In genomic region chr5:120332030-120332429, GRCm38 (mm10) we compare ENCODE assay signal across 9 mouse cellular contexts.
DNase-seq lines count a peak whose midpoint lies in the region; ATAC-seq and TF ChIP-seq lines count a peak whose summit lies in the region.
"Had no signal": no experiment of that assay in that cellular context is flagged by ENCODE, and none has a peak within 500 bp of the region (broad histone marks: within the 10 kb centered on the region; RNA-seq: fewer than 3 reads in every experiment).

No protein-coding gene starts in this region.

- no peak overlapping the region for H3K4me3 ChIP-seq in embryonic facial prominence, embryonic 13.5 days
- no peak overlapping the region for H3K4me3 ChIP-seq in embryonic facial prominence, embryonic 10.5 days
- no peak overlapping the region for H3K4me3 ChIP-seq in midbrain, postnatal 0 days (ENCODE audit: low read depth, low read length)
- no peak overlapping the region for H3K4me3 ChIP-seq in midbrain, embryonic 16.5 days (ENCODE audit: low read depth, low read length)
- no peak overlapping the region for H3K4me3 ChIP-seq in kidney, embryonic 14.5 days (ENCODE audit: low read length)
- H3K4me3 ChIP-seq in midbrain, embryonic 13.5 days (replicated peaks): no peak overlapping the region
- H3K4me3 ChIP-seq: limb, embryonic 13.5 days had no signal

- no peak overlapping the region for H3K9ac ChIP-seq in embryonic facial prominence, embryonic 13.5 days
- H3K9ac ChIP-seq in midbrain, postnatal 0 days (replicated peaks; ENCODE audit: low read length, poor library complexity, severe bottlenecking): no peak overlapping the region
- no peak overlapping the region for H3K9ac ChIP-seq in midbrain, embryonic 16.5 days (ENCODE audit: low read depth, low read length)
- no peak overlapping the region for H3K9ac ChIP-seq in kidney, embryonic 14.5 days (ENCODE audit: low read depth, low read length)
- no peak overlapping the region for H3K9ac ChIP-seq in midbrain, embryonic 13.5 days (replicated peaks)
- H3K9ac ChIP-seq: limb, embryonic 13.5 days had no signal

- DNase-seq in embryonic facial prominence, embryonic 10.5 days (ENCODE audit: low spot score): no peak
- DNase-seq in midbrain, postnatal 0 days (ENCODE audit: low spot score): peak; percentile 57
- peak; percentile 33 for DNase-seq in right cerebral cortex, postnatal 4 days
- DNase-seq in urinary bladder, postnatal 36 days (ENCODE audit: low spot score in 2 of 2): no peak

- H3K4me2 ChIP-seq in embryonic facial prominence, embryonic 13.5 days: no peak overlapping the region
- H3K4me2 ChIP-seq in midbrain, postnatal 0 days (ENCODE audit: low read depth, low read length, poor library complexity, severe bottlenecking): no peak overlapping the region
- H3K4me2 ChIP-seq in midbrain, embryonic 16.5 days (ENCODE audit: low read length): no peak overlapping the region
- H3K4me2 ChIP-seq in kidney, embryonic 14.5 days (replicated peaks; ENCODE audit: low read depth, low read length): no peak overlapping the region
- H3K4me2 ChIP-seq in midbrain, embryonic 13.5 days (replicated peaks): no peak overlapping the region
- H3K4me2 ChIP-seq: limb, embryonic 13.5 days had no signal

- H3K27ac ChIP-seq in embryonic facial prominence, embryonic 13.5 days: no peak overlapping the region
- no peak overlapping the region for H3K27ac ChIP-seq in embryonic facial prominence, embryonic 10.5 days (replicated peaks)
- H3K27ac ChIP-seq in midbrain, postnatal 0 days (ENCODE audit: low read depth, low read length): no peak overlapping the region
- H3K27ac ChIP-seq in midbrain, embryonic 16.5 days (ENCODE audit: low read length): no peak overlapping the region
- H3K27ac ChIP-seq in kidney, embryonic 14.5 days (ENCODE audit: low read depth, low read length): no peak overlapping the region
- H3K27ac ChIP-seq in midbrain, embryonic 13.5 days: no peak overlapping the region
- H3K27ac ChIP-seq: limb, embryonic 13.5 days had no signal

- H3K27me3 ChIP-seq in embryonic facial prominence, embryonic 13.5 days: peaks cover 37% of the 10 kb centered on the region
- H3K27me3 ChIP-seq in embryonic facial prominence, embryonic 10.5 days (replicated peaks; ENCODE audit: low read depth, poor library complexity, severe bottlenecking): peaks cover 29% of the 10 kb centered on the region
- H3K27me3 ChIP-seq in midbrain, postnatal 0 days (ENCODE audit: insufficient read depth, low read length): no peaks in the 10 kb centered on the region; the same call in 1 of the 2 replicates
- no peaks in the 10 kb centered on the region for H3K27me3 ChIP-seq in midbrain, embryonic 16.5 days (ENCODE audit: control insufficient read depth, insufficient read depth, low read depth, low read length)
- H3K27me3 ChIP-seq in kidney, embryonic 14.5 days (ENCODE audit: control insufficient read depth, insufficient read depth, low read length): no peaks in the 10 kb centered on the region; the same call in 1 of the 2 replicates
- peaks cover 43% of the 10 kb centered on the region for H3K27me3 ChIP-seq in midbrain, embryonic 13.5 days

- 0 out of 2 replicates have a peak, but pooled peaks cover 4% of the 10 kb centered on the region for H3K4me1 ChIP-seq in embryonic facial prominence, embryonic 13.5 days
- H3K4me1 ChIP-seq in embryonic facial prominence, embryonic 10.5 days: peaks cover 6% of the 10 kb centered on the region
- H3K4me1 ChIP-seq in midbrain, postnatal 0 days (ENCODE audit: insufficient read depth, low read length): no peaks in the 10 kb centered on the region
- H3K4me1 ChIP-seq in midbrain, embryonic 16.5 days (ENCODE audit: control insufficient read depth, insufficient read depth, low read length): no peaks in the 10 kb centered on the region
- H3K4me1 ChIP-seq in kidney, embryonic 14.5 days (ENCODE audit: control insufficient read depth, insufficient read depth, low read length): peaks cover 5% of the 10 kb centered on the region; the same call in 1 of the 2 replicates
- H3K4me1 ChIP-seq in midbrain, embryonic 13.5 days (replicated peaks): no peaks in the 10 kb centered on the region
- H3K4me1 ChIP-seq: limb, embryonic 13.5 days had no signal

- no peaks in the 10 kb centered on the region for H3K9me3 ChIP-seq in embryonic facial prominence, embryonic 13.5 days
- no peaks in the 10 kb centered on the region for H3K9me3 ChIP-seq in embryonic facial prominence, embryonic 10.5 days
- no peaks in the 10 kb centered on the region for H3K9me3 ChIP-seq in midbrain, postnatal 0 days (ENCODE audit: low read length)
- H3K9me3 ChIP-seq in midbrain, embryonic 16.5 days (replicated peaks; ENCODE audit: control insufficient read depth, low read length, poor library complexity, severe bottlenecking): no peaks in the 10 kb centered on the region
- H3K9me3 ChIP-seq in kidney, embryonic 14.5 days (ENCODE audit: control insufficient read depth, low read length): no peaks in the 10 kb centered on the region
- H3K9me3 ChIP-seq in midbrain, embryonic 13.5 days: no peaks in the 10 kb centered on the region
- H3K9me3 ChIP-seq: limb, embryonic 13.5 days had no signal

- WGBS in embryonic facial prominence, embryonic 13.5 days: 76% methylated on average over 14 of the region's 14 CpGs
- 91% methylated on average over 14 of the region's 14 CpGs for WGBS in embryonic facial prominence, embryonic 10.5 days
- WGBS in midbrain, postnatal 0 days: 61% methylated on average over 14 of the region's 14 CpGs
- WGBS in midbrain, embryonic 16.5 days: 70% methylated on average over 14 of the region's 14 CpGs
- WGBS in kidney, embryonic 14.5 days: 50% methylated on average over 14 of the region's 14 CpGs
- 73% methylated on average over 14 of the region's 14 CpGs for WGBS in midbrain, embryonic 13.5 days

- TF ChIP-seq CTCF in midbrain, postnatal 0 days (IDR thresholded peaks at IDR 0.05): no peak

- H3K36me3 ChIP-seq in embryonic facial prominence, embryonic 13.5 days: no peaks in the 10 kb centered on the region
- H3K36me3 ChIP-seq in embryonic facial prominence, embryonic 10.5 days (replicated peaks): no peaks in the 10 kb centered on the region
- H3K36me3 ChIP-seq in midbrain, postnatal 0 days (ENCODE audit: insufficient read depth, low read length): no peaks in the 10 kb centered on the region
- H3K36me3 ChIP-seq in midbrain, embryonic 16.5 days (ENCODE audit: control insufficient read depth, insufficient read depth, low read length): no peaks in the 10 kb centered on the region
- no peaks in the 10 kb centered on the region for H3K36me3 ChIP-seq in kidney, embryonic 14.5 days (ENCODE audit: control insufficient read depth, insufficient read depth, low read length)
- no peaks in the 10 kb centered on the region for H3K36me3 ChIP-seq in midbrain, embryonic 13.5 days
- H3K36me3 ChIP-seq: limb, embryonic 13.5 days had no signal

- 0 out of 2 replicates have a peak, but pooled peaks have one; percentile 20 for ATAC-seq in embryonic facial prominence, embryonic 13.5 days (ENCODE audit: insufficient number of reproducible peaks, insufficient read depth, low FRiP score, low TSS enrichment, low read depth)
- ATAC-seq in midbrain, postnatal 0 days (ENCODE audit: low FRiP score): no peak
- no peak for ATAC-seq in midbrain, embryonic 16.5 days
- peak; percentile 55; the same call in 1 of the 2 replicates for ATAC-seq in kidney, embryonic 14.5 days (ENCODE audit: low FRiP score, low TSS enrichment)
- ATAC-seq in midbrain, embryonic 13.5 days: no peak

Comparison
In these comparisons a context has a peak if more than half of its experiments do, and no peak if none do; other contexts are left out.
1. ATAC-seq: peak in embryonic facial prominence, embryonic 13.5 days (single experiment) and kidney, embryonic 14.5 days (single experiment); none in midbrain, postnatal 0 days (single experiment), midbrain, embryonic 16.5 days (single experiment) and midbrain, embryonic 13.5 days (single experiment).
2. DNase-seq: peak in midbrain, postnatal 0 days (single experiment) and right cerebral cortex, postnatal 4 days (single experiment); none in embryonic facial prominence, embryonic 10.5 days (single experiment) and urinary bladder, postnatal 36 days (0 of 2).